Mouse (Mus musculus): ENCODE measurements around the gene Ctcfl. TPM values are rescaled to one million over a fixed set of nuclear protein-coding genes. Genes with fewer than 3 reads are reported as not detected.
"Not testable (repeated sequence)": the region's sequence is repeated elsewhere in the genome, so short reads cannot be mapped to it uniquely, and the experiment has no call there.

Gene Ctcfl
- polyA plus RNA-seq, 1 experiment from 2014 or later, result 0.09 TPM

- Histone ChIP-seq H3K9ac (no peak overlapping the region), H3K27me3 (peaks cover 9% of the 10 kb centered on the region; the same call in 1 of the 2 replicates), H3K36me3 (no peaks in the 10 kb centered on the region), H3K9me3 (replicated peaks) (no peaks in the 10 kb centered on the region), H3K4me3 (replicated peaks) (no peak overlapping the region), H3K4me2 (replicated peaks) (no peak overlapping the region), H3K27ac (replicated peaks) (no peak overlapping the region), H3K4me1 (no peaks in the 10 kb centered on the region)
- no peak for ATAC-seq (ENCODE audit: insufficient number of reproducible peaks, low FRiP score, low TSS enrichment, low read depth)
- 75% methylated on average over 6 of the region's 6 CpGs for WGBS
These were observed 10.7 kb downstream of the Ctcfl start for GRCm38 (mm10) chr2:173108509-173109190.

GRCm38 (mm10) chr2:173106889-173107785 lies 12.2 kb downstream of the Ctcfl start:
- H3K9me3 ChIP-seq (replicated peaks), result no peaks in the 10 kb centered on the region
- no peak overlapping the region for H3K27ac ChIP-seq (replicated peaks)
- no peaks in the 10 kb centered on the region for H3K36me3 ChIP-seq
- peaks cover 9% of the 10 kb centered on the region; the same call in 1 of the 2 replicates for H3K27me3 ChIP-seq
- no peak overlapping the region for H3K4me3 ChIP-seq (replicated peaks)
- H3K4me2 ChIP-seq (replicated peaks), result no peak overlapping the region
- no peaks in the 10 kb centered on the region for H3K4me1 ChIP-seq
- no peak for ATAC-seq (ENCODE audit: insufficient number of reproducible peaks, low FRiP score, low TSS enrichment, low read depth)
- WGBS, result 17% methylated on average over 14 of the region's 14 CpGs
- H3K9ac ChIP-seq, result no peak overlapping the region

GRCm38 (mm10) chr2:173106409-173106808 lies 12.9 kb downstream of the Ctcfl start:
- 77% methylated on average over 9 of the region's 9 CpGs for WGBS
- H3K27me3 ChIP-seq, result peaks cover 9% of the 10 kb centered on the region; the same call in 1 of the 2 replicates
- no peaks in the 10 kb centered on the region for H3K9me3 ChIP-seq (replicated peaks)
- no peak for ATAC-seq (ENCODE audit: insufficient number of reproducible peaks, low FRiP score, low TSS enrichment, low read depth)
- H3K9ac ChIP-seq, result no peak overlapping the region
- H3K4me3 ChIP-seq (replicated peaks), result no peak overlapping the region
- H3K36me3 ChIP-seq, result no peaks in the 10 kb centered on the region
- H3K4me1 ChIP-seq, result no peaks in the 10 kb centered on the region
- H3K27ac ChIP-seq (replicated peaks), result no peak overlapping the region
- no peak overlapping the region for H3K4me2 ChIP-seq (replicated peaks)

- H3K4me1 ChIP-seq; H3K9ac ChIP-seq; H3K9me3 ChIP-seq (replicated peaks); H3K4me3 ChIP-seq (replicated peaks); H3K27me3 ChIP-seq; H3K36me3 ChIP-seq; ATAC-seq (ENCODE audit: insufficient number of reproducible peaks, low FRiP score, low TSS enrichment, low read depth); H3K27ac ChIP-seq (replicated peaks); H3K4me2 ChIP-seq (replicated peaks): not testable (repeated sequence)
- WGBS, result 92% methylated on average over 10 of the region's 10 CpGs
These were observed 22.0 kb downstream of the Ctcfl start for GRCm38 (mm10) chr2:173097337-173097736.

GRCm38 (mm10) chr2:173089437-173089836 lies 29.9 kb downstream of the Ctcfl start:
- H3K9ac ChIP-seq, result no peak overlapping the region
- ATAC-seq (ENCODE audit: insufficient number of reproducible peaks, low FRiP score, low TSS enrichment, low read depth), result peak; percentile 21; the same call in 1 of the 2 replicates
- H3K36me3 ChIP-seq, result no peaks in the 10 kb centered on the region
- H3K27me3 ChIP-seq, result peaks cover 3% of the 10 kb centered on the region; the same call in 1 of the 2 replicates
- H3K4me3 ChIP-seq (replicated peaks), result no peak overlapping the region
- H3K4me1 ChIP-seq, result no peaks in the 10 kb centered on the region
- WGBS, result 21% methylated on average over 6 of the region's 6 CpGs
- H3K27ac ChIP-seq (replicated peaks), result no peak overlapping the region
- H3K9me3 ChIP-seq (replicated peaks), result no peaks in the 10 kb centered on the region
- H3K4me2 ChIP-seq (replicated peaks), result no peak overlapping the region

- ATAC-seq (ENCODE audit: insufficient number of reproducible peaks, low FRiP score, low TSS enrichment, low read depth), result no peak
- Histone ChIP-seq H3K4me2 (replicated peaks) (no peak overlapping the region), H3K27ac (replicated peaks) (no peak overlapping the region), H3K4me1 (peaks cover 4% of the 10 kb centered on the region; the same call in 1 of the 2 replicates), H3K9me3 (replicated peaks) (no peaks in the 10 kb centered on the region), H3K27me3 (peaks cover 3% of the 10 kb centered on the region; the same call in 1 of the 2 replicates), H3K36me3 (no peaks in the 10 kb centered on the region), H3K9ac (no peak overlapping the region), H3K4me3 (replicated peaks) (no peak overlapping the region)
- 58% methylated on average over 13 of the region's 13 CpGs for WGBS
These were observed 31.9 kb downstream of the Ctcfl start for GRCm38 (mm10) chr2:173087405-173087804.

- no peak for ATAC-seq (ENCODE audit: insufficient number of reproducible peaks, low FRiP score, low TSS enrichment, low read depth)
- Histone ChIP-seq H3K9me3 (replicated peaks) (no peaks in the 10 kb centered on the region), H3K4me2 (replicated peaks) (no peak overlapping the region), H3K9ac (no peak overlapping the region), H3K27me3 (peaks cover 3% of the 10 kb centered on the region; the same call in 1 of the 2 replicates), H3K4me1 (peaks cover 7% of the 10 kb centered on the region), H3K36me3 (no peaks in the 10 kb centered on the region), H3K27ac (replicated peaks) (no peak overlapping the region), H3K4me3 (replicated peaks) (no peak overlapping the region)
- WGBS, result 59% methylated on average over 9 of the region's 9 CpGs
These were observed 33.6 kb downstream of the Ctcfl start for GRCm38 (mm10) chr2:173085763-173086162.

GRCm38 (mm10) chr2:173084871-173085270 lies 34.5 kb downstream of the Ctcfl start:
- H3K4me2 ChIP-seq (replicated peaks), result no peak overlapping the region
- H3K36me3 ChIP-seq, result no peaks in the 10 kb centered on the region
- H3K9ac ChIP-seq, result no peak overlapping the region
- WGBS, result 93% methylated on average over 11 of the region's 11 CpGs
- H3K9me3 ChIP-seq (replicated peaks), result no peaks in the 10 kb centered on the region
- no peak overlapping the region for H3K27ac ChIP-seq (replicated peaks)
- no peak overlapping the region for H3K4me3 ChIP-seq (replicated peaks)
- ATAC-seq (ENCODE audit: insufficient number of reproducible peaks, low FRiP score, low TSS enrichment, low read depth), result no peak
- H3K27me3 ChIP-seq, result no peaks in the 10 kb centered on the region
- peaks cover 14% of the 10 kb centered on the region for H3K4me1 ChIP-seq

- Histone ChIP-seq H3K4me3 (replicated peaks) (no peak overlapping the region), H3K4me1 (peaks cover 14% of the 10 kb centered on the region), H3K9ac (no peak overlapping the region), H3K9me3 (replicated peaks) (no peaks in the 10 kb centered on the region), H3K27ac (replicated peaks) (no peak overlapping the region), H3K4me2 (replicated peaks) (peak overlapping the region; percentile 24), H3K36me3 (no peaks in the 10 kb centered on the region), H3K27me3 (no peaks in the 10 kb centered on the region)
- 13% methylated on average over 13 of the region's 13 CpGs for WGBS
- ATAC-seq (ENCODE audit: insufficient number of reproducible peaks, low FRiP score, low TSS enrichment, low read depth), result no peak
These were observed 35.4 kb downstream of the Ctcfl start for GRCm38 (mm10) chr2:173083712-173084475.

- Histone ChIP-seq H3K9ac (no peak overlapping the region), H3K27ac (replicated peaks) (no peak overlapping the region), H3K4me3 (replicated peaks) (no peak overlapping the region), H3K4me2 (replicated peaks) (no peak overlapping the region), H3K27me3 (no peaks in the 10 kb centered on the region), H3K9me3 (replicated peaks) (no peaks in the 10 kb centered on the region), H3K4me1 (peaks cover 14% of the 10 kb centered on the region), H3K36me3 (no peaks in the 10 kb centered on the region)
- WGBS, result 75% methylated on average over 9 of the region's 9 CpGs
- ATAC-seq (ENCODE audit: insufficient number of reproducible peaks, low FRiP score, low TSS enrichment, low read depth), result no peak
These were observed 36.2 kb downstream of the Ctcfl start for GRCm38 (mm10) chr2:173083106-173083505.

- Histone ChIP-seq H3K4me3 (replicated peaks) (no peak overlapping the region), H3K9ac (no peak overlapping the region), H3K36me3 (no peaks in the 10 kb centered on the region), H3K4me1 (peaks cover 14% of the 10 kb centered on the region), H3K4me2 (replicated peaks) (no peak overlapping the region), H3K9me3 (replicated peaks) (no peaks in the 10 kb centered on the region), H3K27ac (replicated peaks) (no peak overlapping the region), H3K27me3 (no peaks in the 10 kb centered on the region)
- WGBS, result 86% methylated on average over 3 of the region's 3 CpGs
- no peak for ATAC-seq (ENCODE audit: insufficient number of reproducible peaks, low FRiP score, low TSS enrichment, low read depth)
These were observed 36.6 kb downstream of the Ctcfl start for GRCm38 (mm10) chr2:173082706-173083105.

Data from embryonic facial prominence, embryonic 15.5 days (tissue).